Mouse (Mus musculus): ENCODE data around the gene Cog8. TPM values are rescaled to one million over a fixed set of nuclear protein-coding genes. Genes with fewer than 3 reads are reported as not detected.

Cog8 gene
- 10 to 100 TPM; 27.2 to 27.8 TPM for total RNA-seq (2021)

DNA sequence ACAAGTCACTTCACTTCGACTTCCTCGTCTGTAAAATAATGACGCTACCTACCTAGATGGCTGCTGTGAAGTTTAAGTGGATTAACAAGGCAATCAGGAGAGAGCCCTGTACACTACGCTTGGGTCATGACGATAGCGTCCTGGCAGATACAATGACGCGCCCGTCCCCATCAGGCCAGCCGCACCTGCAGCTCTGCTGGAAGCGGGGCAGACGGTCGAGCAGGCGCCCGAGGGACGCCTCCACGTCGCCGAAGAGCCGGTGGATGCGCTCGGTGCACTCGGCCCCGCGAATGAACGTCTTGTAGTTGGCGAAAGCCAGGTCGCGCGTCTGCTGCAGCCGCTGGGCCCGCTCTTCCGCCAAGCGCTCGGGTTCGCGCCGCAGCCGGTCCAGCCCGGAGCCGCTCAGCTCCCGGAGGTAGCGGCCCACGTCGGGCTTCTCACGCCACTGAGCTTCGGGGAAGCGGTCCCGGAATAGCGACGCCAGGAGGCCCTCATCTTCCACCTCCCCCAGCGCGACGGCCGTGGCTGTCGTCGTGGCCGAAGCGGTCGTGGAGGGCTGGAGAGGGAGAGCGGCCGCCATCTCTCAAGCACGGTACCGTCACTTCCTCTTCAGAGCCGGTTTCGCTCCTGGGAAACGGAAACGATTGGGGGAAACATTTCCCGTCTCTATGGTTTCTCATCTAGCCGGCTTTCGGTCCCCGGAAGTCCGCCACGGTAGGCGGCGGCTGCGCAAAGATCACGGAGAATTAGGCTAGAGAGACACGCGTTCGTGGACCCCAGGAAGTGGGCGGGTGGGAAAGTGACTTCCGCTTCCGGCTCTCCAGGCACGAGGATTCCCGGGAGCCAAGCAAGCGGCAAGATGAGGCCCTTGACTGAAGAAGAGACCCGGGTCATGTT lies at the start of gene Cog8, which contains the start of gene Nip7:
TSS of gene Cog8 (minus strand) at position 614 of the 897 bp plus-strand sequence.
TSS of gene Nip7 (plus strand) at position 802 of the 897 bp plus-strand sequence.
- intact Hi-C loops (cut with DNase I), result loop anchor here (2.0 kb wide), 1 partner anchor 38 kb away; no protein-coding TSS in a partner anchor
- DNase-seq (ENCODE audit: low spot score in 2 of 2), result peak; percentile 97

DNA sequence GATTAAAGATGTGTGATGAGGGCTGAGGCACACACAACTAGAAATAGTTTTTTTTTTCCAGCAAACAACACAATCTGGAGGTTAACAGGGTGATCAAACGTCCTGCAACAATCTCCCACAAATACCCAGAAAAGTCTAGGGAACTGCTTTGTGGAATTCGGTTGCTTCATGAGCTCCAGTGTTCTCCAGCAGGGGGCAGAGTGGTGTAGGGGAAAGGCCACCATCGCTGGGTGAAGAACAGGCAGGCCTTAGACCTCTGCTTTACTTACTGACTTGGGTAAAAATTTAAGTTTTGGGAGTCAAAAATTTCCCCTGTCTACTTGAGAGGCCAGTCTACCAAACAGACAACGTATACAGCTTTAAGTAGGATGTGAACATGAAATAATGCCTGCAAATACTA lies 48.1 kb upstream of the Cog8 start:
- DNase-seq (ENCODE audit: low spot score in 2 of 2), result peak; percentile 63 to 66
- intact Hi-C loops (cut with DNase I), result loop anchor here (5.0 kb wide), 2 partner anchors 218 to 323 kb away; partner anchors contain the start of gene Nob1

DNA sequence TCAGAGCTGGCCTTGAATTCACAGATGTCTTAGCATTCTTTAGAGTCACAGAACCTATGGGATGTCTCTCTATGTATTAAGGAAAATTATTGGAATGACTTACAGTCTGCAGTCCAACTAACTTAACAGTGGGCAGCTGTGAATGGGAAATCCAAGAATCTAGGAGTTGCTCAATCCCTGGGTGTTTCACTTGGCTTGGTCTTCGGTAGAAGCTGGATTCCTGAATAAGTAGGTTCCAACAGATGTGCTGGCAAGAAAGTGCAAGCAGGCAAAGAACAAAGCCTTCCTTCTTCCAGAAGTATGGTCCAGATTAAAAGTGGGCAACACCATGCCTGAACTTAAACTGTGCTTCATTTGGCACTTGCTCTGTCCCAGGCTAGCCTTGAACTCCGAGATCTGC lies 44.1 kb upstream of the Cog8 start:
- no peak for DNase-seq (ENCODE audit: low spot score in 2 of 2)
- intact Hi-C loops (cut with DNase I), result loop anchor here (5.0 kb wide), 2 partner anchors 222 to 327 kb away; partner anchors contain the start of gene Nob1

DNA sequence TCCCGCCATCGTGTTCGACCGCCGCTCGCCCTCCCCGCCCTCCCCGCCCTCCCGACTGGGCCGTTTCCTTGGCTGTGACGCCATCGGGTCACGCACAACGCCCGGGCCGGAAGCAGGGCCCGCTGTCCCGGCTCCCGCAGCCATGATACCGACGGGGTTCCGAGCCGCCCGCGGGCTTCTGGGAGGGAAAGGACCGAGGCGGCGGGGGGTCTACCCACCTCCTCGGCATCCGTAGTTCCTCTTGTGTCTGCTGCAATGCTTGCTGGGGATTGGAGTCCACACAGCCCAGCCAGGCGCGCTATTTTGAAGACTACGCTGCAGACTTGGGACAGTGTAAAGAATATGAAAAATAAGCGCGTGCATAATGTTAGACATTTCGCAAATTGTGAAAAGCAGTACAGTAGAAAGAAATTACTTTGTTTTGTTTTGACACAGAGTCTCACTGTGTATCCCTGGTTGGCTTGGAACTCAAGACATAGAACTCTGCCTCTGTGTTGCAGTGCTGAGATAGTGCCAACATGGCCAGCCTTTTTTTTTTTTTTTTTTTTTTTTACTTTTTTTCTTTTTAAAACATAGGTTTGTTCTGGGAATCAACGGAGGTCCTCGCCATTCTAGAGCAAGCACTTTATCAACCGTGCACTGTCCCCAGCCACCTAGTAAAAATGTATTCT lies 40.0 kb upstream of the Cog8 start, which contains the start of gene Terf2:
TSS of gene Terf2 (minus strand) at position 182 of the 671 bp plus-strand sequence.
- intact Hi-C loops (cut with DNase I), result no loop called here
- peak; percentile 95 to 96 for DNase-seq (ENCODE audit: low spot score in 2 of 2)

DNA sequence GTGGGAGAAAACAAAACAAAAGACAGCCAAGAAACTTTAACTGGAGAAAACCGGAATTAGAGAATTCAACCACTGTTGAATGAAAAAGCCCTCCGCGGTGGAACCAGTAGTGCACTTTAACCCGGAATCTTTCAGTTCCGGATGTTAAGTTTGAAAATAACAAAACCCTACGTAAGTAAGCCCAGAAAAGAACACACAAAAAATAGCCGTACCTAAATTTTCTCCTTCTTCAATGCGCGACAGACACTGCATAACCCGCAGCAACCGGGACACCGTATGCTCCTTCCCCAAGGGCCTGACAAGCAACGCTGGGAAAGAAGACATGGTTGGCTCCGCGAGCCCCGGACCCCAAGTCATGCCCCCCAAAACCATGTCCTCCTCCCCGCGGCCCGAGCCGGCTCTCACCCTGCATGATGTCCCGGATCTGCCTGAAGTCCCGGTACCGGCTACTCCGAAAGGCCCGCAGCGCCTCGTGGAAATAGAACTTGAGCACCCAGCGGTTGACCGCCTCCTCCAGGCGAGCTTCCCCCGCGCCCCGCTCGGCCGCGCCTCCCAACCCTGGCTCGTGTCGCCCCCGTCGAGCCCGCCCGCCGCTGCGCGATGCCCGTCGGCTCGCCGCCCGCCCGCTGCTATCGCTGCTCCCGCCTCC lies 39.4 kb upstream of the Cog8 start:
- no peak for DNase-seq (ENCODE audit: low spot score in 2 of 2)
- intact Hi-C loops (cut with DNase I), result loop anchor here (2.0 kb wide), 1 partner anchor 39 kb away; the partner anchor contains the start of genes Cog8 and Nip7

DNA sequence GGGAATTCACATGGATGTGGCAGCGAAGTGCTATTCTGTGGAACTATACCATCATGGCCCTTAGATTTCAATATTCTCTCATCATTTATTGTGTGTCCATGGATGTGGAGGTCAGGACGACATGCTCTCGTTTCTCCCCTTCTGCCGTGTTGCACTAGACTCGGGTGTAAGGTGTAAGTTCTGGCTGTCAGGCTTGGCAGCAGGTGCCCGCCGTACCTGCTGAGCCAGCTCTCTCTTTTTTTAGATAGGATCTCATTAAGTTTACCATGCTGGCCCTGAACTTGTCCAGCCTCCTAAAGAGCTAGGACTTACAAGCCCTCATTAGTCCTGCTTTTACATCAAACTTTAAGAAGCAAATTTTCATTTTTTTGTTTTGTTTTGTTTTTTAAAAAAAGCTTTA lies 34.0 kb upstream of the Cog8 start:
- DNase-seq (ENCODE audit: low spot score in 2 of 2), result no peak
- intact Hi-C loops (cut with DNase I), result no loop called here

DNA sequence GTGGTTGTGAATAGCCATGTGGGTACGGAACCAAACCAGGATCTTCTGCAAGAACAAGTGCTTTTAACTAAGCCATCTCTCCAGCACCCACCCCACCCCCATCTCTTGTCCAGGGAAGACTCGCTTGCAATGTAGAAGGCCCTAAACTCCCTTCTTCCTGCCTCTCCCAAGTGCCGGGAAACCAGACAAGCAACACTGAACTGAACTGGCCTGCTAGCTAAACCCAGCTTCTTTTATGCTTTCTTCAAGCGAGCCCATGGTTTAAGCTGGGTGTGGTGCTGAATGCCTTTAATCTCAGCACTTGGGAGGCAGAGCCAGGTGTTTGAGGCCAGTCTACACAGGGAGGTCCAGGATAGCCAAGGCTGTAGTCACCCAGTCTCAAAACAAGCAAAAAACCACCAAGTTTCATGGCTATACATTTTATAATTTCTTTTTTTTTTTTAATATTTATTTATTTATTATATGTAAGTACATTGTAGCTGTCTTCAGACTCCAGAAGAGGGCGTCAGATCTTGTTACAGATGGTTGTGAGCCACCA lies 32.1 kb upstream of the Cog8 start:
- DNase-seq (ENCODE audit: low spot score in 2 of 2), result no peak
- intact Hi-C loops (cut with DNase I), result no loop called here

DNA sequence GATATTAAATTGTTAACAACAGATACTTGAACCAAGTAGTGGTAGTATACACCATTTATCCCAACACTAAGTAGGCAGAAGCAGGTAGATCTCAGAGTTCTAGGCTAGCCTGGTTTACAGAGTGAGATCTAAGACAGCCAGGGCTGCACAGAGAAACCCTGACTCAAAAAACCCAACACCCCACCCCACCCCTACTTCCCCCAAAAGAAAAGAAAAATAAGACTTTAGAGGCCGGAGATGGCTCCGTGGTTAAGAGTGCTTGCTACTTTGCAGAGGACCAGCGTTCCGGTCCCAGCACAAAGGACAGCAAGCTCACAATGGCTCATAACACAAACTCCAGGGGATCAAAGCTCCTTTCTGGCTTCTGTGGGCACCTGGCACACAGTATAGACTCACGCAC lies 29.5 kb upstream of the Cog8 start:
- intact Hi-C loops (cut with DNase I), result no loop called here
- no peak for DNase-seq (ENCODE audit: low spot score in 2 of 2)

DNA sequence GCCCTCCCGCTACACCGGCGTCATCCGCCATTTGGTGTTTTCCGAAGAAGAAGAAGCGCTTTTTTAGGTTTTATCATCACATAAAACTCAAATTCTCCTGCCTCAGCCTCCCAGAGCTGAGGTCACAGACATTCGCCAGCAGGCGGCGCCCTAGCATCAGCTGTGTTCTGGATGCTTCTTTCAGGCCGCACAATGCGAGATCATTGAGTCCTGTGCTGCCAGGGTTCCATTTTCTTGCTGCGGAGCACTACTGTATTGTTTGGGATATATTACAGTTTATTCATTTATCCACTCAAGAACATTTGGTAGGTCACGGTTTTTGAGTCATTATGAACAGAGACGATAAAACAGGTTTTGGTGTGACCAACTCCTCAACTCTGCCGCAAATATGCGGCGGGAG lies 28.9 kb upstream of the Cog8 start:
- no peak for DNase-seq (ENCODE audit: low spot score in 2 of 2)
- intact Hi-C loops (cut with DNase I), result no loop called here

DNA sequence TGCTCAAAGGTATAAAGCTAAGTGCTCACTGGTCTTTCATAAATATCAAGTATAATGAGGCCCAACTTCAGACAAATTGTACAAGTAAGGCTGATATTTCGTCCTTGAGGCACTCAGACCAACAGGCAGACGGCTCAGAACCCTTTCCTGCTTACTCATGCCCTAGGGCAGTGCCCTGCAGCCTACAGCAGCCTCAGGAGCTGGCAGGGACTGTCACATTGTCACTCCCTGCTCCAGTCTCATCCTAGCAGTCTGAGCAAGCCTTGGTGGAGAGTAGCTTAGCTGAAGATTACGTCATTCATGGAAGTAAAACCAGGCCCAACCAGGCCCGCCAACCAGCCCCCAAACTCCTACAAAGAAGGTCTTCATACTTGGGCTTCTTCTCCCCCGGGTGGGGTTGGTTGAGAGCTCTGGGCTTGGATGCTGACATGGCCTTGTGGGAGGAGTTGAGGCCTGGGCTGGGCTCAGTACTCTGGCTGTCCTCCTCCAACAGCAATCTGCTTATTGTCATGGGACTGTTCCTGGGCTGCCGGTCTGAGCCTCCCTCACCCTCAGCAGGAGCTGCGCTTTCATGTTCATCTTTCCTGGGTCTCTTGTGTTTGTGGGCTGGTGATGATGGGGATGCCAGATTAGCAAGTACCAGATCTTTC lies 19.9 kb upstream of the Cog8 start:
- DNase-seq (ENCODE audit: low spot score in 2 of 2), result no peak
- intact Hi-C loops (cut with DNase I), result no loop called here

DNA sequence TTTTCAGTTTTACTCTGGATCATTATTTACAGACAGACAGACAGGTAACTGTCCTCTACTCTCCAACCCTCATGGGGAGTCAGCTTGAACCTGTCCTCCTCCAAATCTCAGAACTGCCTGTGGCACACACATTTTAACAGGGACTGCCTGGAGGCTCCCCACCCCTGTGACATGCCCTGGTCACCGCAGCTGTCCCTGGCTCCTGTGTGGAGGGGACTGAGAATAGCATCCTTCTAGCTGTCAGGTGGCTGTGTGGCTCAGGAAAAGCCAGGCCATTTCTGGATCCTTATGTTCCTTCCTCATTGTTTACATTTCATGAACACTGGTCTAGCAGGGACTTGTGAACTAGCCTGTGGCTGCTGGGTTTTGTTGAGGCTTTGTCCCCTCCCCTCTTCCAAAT lies 17.6 kb upstream of the Cog8 start:
- intact Hi-C loops (cut with DNase I), result no loop called here
- no peak for DNase-seq (ENCODE audit: low spot score in 2 of 2)

DNA sequence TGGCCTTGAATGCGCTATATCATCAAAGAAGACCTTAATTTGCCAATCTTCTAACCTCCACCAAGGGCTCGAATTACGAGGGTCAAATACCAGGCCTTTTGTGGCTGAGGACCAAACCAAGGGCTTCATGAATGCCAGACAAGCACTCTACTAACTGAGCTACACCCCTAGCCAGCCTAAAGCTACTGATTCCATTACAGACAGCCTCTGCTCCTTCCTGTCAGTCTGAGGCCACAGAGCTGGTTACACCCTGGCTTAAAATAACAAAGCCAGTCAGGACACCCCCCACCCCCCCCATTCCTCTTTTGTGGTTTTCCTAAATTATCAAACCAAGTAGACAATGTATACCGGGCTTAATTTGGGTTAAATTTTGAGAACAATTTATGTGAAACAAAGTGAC lies 17.2 kb upstream of the Cog8 start:
- intact Hi-C loops (cut with DNase I), result no loop called here
- no peak for DNase-seq (ENCODE audit: low spot score in 2 of 2)

DNA sequence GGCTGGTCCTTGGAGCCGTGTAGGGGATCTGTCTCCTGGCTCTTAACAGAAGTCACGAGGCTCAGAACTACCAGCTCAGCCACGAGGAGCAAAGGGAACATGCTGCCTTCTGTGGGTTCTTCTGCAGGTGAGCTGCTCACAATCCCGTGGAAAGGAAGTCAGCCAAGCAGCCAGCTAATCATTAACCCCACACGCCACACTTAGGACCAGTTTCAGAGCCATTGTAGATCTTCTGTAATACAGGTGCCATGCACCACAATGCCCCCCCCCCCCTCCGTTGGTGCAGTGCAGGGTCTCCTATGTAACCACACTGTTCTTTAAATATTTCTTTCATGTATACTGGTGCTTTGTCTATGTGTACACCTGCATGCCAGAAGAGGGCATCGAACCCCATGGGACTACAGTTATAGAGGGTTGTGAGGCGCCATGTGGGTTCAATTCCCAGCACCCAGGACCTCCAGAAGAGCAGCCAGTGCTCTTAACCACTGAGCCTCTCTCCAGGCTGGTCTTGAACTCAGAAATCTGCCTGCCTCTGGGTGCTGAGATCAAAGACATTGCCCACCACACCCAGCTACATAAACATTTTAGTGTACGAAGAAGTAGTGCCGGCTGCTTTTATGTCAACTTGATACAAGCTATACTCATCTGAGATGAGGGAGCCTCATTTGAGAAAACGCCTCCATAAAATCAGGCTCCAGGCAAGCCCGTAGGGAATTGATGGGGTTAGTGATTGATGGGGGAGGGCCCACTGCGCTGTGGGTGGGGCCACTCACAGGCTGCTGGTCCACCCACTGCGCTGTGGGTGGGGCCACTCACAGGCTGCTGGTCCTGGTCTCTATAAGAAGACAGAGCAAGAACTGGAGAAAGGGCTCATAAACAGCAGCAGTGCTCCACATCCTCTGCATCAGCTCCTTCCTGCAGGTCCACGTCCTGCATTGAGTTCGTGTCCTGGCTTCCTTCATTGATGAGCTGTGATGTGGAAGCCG lies 9.3 kb upstream of the Cog8 start, which contains the start of gene Tmed6:
TSS of gene Tmed6 (minus strand) at position 134 of the 986 bp plus-strand sequence.
- no peak for DNase-seq (ENCODE audit: low spot score in 2 of 2)
- intact Hi-C loops (cut with DNase I), result no loop called here

DNA sequence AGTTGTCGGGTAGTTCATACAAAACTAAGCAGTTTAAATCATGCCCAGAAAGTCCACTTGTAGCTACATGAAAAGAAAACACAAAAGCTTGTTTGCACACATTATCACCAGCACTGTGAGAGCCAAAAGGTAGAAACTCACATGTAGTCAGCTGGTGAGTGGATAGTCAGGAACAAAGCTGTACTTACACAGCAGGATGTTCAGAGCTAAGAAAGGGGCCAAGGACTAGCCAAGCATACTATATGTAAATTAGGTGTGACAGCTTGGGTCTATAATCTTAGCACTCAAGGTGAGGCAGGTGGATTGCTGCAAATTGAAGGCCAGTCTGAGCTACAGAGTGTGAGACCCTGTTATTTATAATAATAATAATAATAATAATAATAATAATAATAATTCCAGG lies 6.1 kb upstream of the Cog8 start:
- no peak for DNase-seq (ENCODE audit: low spot score in 2 of 2)
- intact Hi-C loops (cut with DNase I), result no loop called here

DNA sequence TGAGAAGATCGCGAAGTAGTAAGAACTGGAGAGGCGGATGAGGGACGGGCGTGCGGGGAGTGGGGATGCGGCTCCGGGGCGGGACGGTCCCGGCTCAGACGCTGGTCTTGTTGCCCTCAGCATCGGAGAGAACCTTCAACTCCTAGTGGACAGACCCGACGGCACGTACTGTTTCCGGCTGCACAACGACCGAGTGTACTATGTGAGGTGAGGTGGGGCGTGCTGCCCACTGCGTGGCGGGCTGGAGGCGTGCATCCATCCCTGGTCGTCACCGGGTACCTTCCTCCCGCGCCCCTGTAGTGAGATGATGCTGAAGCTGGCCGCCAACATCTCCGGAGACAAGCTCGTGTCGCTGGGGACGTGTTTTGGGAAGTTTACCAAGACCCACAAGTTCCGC lies 482 bp upstream of the Cog8 start:
- DNase-seq (ENCODE audit: low spot score in 2 of 2), result no peak
- intact Hi-C loops (cut with DNase I), result loop anchor here (2.0 kb wide), 1 partner anchor 38 kb away; no protein-coding TSS in a partner anchor

DNA sequence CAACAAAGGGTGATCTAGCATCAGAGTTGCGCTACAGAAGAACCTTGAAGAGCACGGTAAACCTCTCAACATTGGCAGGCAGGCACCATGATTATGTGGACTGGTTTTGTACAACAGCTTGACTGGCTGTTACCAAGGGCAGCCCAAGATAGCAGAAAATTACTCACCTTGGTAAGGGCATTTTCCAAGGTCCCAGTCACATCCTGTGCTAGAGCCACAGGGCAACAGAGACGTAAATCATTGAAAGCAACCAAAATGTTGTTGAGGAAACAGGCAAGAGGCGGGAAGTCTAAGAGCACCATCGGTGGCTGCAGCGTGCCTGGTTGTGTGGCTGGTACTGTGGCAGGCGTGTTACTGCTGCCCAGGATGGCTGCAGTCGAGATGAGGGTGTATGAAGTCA lies 4.4 kb downstream of the Cog8 start:
- DNase-seq (ENCODE audit: low spot score in 2 of 2), result no peak
- intact Hi-C loops (cut with DNase I), result no loop called here

DNA sequence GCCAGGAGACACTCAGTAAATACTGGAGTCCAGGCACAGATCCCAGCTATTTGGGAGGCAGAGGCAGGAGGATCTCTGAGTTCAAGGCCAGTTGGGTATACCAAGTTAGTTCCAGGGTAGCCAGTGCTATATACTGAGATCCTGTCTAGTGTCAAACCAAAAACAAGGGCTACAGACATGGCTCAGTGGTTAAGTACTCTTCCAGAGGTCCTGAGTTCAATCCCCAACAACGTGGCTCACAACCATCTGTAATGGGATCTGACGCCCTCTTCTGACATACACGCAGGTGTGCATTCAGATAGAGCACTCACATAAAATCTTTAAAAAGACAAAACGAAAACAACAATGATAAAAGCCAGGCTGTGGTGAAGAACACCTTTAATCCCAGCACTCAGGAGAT lies 7.0 kb downstream of the Cog8 start:
- intact Hi-C loops (cut with DNase I), result no loop called here
- DNase-seq (ENCODE audit: low spot score in 2 of 2), result no peak
